Mouse (Mus musculus): ENCODE measurements at regions not wholly inside any gene's neighbourhood (a gene's known extent, or its start where the extent isn't known, plus 50 kb on each side); places are given as distances from the start of the nearest gene placed in this dataset.
"Not testable (repeated sequence)": the region's sequence is repeated elsewhere in the genome, so short reads cannot be mapped to it uniquely, and the experiment has no call there.

- DNase-seq (ENCODE audit: extremely low spot score), result no peak
Measured at GRCm38 (mm10) chr16:30686536-30686935, 87.0 kb downstream of the Fam43a start.

GRCm38 (mm10) chr16:30687225-30687624, 87.7 kb downstream of the Fam43a start:
- DNase-seq (ENCODE audit: extremely low spot score), result no peak

- DNase-seq (ENCODE audit: extremely low spot score), result no peak
Measured at GRCm38 (mm10) chr16:30687682-30688081, 88.2 kb downstream of the Fam43a start.

- DNase-seq (ENCODE audit: extremely low spot score), result no peak
Measured at GRCm38 (mm10) chr16:30690531-30690930, 91.0 kb downstream of the Fam43a start.

GRCm38 (mm10) chr16:30691964-30692363, 92.4 kb downstream of the Fam43a start:
- no peak for DNase-seq (ENCODE audit: extremely low spot score)

- no peak for DNase-seq (ENCODE audit: extremely low spot score)
Measured at GRCm38 (mm10) chr16:30692541-30693141, 93.1 kb downstream of the Fam43a start.

- DNase-seq (ENCODE audit: extremely low spot score), result no peak
Measured at GRCm38 (mm10) chr16:30693206-30693605, 93.7 kb downstream of the Fam43a start.

- no peak for DNase-seq (ENCODE audit: extremely low spot score)
Measured at GRCm38 (mm10) chr16:30693839-30694527, 94.5 kb downstream of the Fam43a start.

- DNase-seq (ENCODE audit: extremely low spot score), result no peak
Measured at GRCm38 (mm10) chr16:30695691-30696090, 96.2 kb downstream of the Fam43a start.

GRCm38 (mm10) chr16:30697209-30697608, 97.7 kb downstream of the Fam43a start:
- no peak for DNase-seq (ENCODE audit: extremely low spot score)

- DNase-seq (ENCODE audit: extremely low spot score), result no peak
Measured at GRCm38 (mm10) chr16:30697806-30698205, 98.3 kb downstream of the Fam43a start.

- no peak for DNase-seq (ENCODE audit: extremely low spot score)
Measured at GRCm38 (mm10) chr16:30703831-30704230, 104.3 kb downstream of the Fam43a start.

- DNase-seq (ENCODE audit: extremely low spot score), result no peak
Measured at GRCm38 (mm10) chr16:30709501-30709900, 110.0 kb downstream of the Fam43a start.

GRCm38 (mm10) chr16:30709975-30710374, 110.5 kb downstream of the Fam43a start:
- no peak for DNase-seq (ENCODE audit: extremely low spot score)

- no peak for DNase-seq (ENCODE audit: extremely low spot score)
Measured at GRCm38 (mm10) chr16:30712570-30712969, 113.0 kb downstream of the Fam43a start.

- DNase-seq (ENCODE audit: extremely low spot score), result not testable (repeated sequence)
Measured at GRCm38 (mm10) chr16:30717577-30717976, 118.1 kb downstream of the Fam43a start.

GRCm38 (mm10) chr16:30720791-30721190, 121.3 kb downstream of the Fam43a start:
- no peak for DNase-seq (ENCODE audit: extremely low spot score)

- DNase-seq (ENCODE audit: extremely low spot score), result no peak
Measured at GRCm38 (mm10) chr16:30721223-30721622, 121.7 kb downstream of the Fam43a start.

- DNase-seq (ENCODE audit: extremely low spot score), result no peak
Measured at GRCm38 (mm10) chr16:30722372-30722771, 122.8 kb downstream of the Fam43a start.

GRCm38 (mm10) chr16:30724591-30724990, 125.1 kb downstream of the Fam43a start:
- no peak for DNase-seq (ENCODE audit: extremely low spot score)

GRCm38 (mm10) chr16:30732770-30733415, 133.4 kb downstream of the Fam43a start:
- DNase-seq (ENCODE audit: extremely low spot score), result peak; percentile 47

- DNase-seq (ENCODE audit: extremely low spot score), result no peak
Measured at GRCm38 (mm10) chr16:30733478-30733877, 134.0 kb downstream of the Fam43a start.

- DNase-seq (ENCODE audit: extremely low spot score), result no peak
Measured at GRCm38 (mm10) chr16:30735360-30735759, 135.8 kb downstream of the Fam43a start.

All from embryo, embryonic 9.5 days (tissue).